Mouse (Mus musculus) G1E (cell line): ENCODE data around the gene Scaf4.

Source experiments
- CTCF ChIP-seq: IDR thresholded peaks from 2 replicates; pipeline ENCODE4 v1.5.1; 2012; ENCODE audit warnings: low read depth, low read length, inconsistent platforms, mixed read lengths
- GATA1 ChIP-seq: IDR thresholded peaks from 2 replicates; pipeline ENCODE4 v1.6.1; 2012; ENCODE audit warnings: borderline replicate concordance, low read length, inconsistent platforms, mixed read lengths
- GATA2 ChIP-seq: IDR thresholded peaks from 2 replicates; pipeline ENCODE4 v1.6.1; 2012; ENCODE audit warnings: low read depth, low read length, inconsistent platforms, borderline replicate concordance
- POLR2AphosphoS5 ChIP-seq: IDR thresholded peaks from 2 replicates; pipeline ENCODE4 v1.6.1; 2012; ENCODE audit warnings: low read depth, low read length, inconsistent platforms; ENCODE audit not compliant: insufficient replicate concordance
- TAL1 ChIP-seq: conservative IDR thresholded peaks from 2 replicates; pipeline ENCODE4 v1.6.1; 2012; ENCODE audit warnings: low read depth, low read length, inconsistent platforms, mixed read lengths

GRCm38 (mm10) chr16:90208996-90209395 lies 75.3 kb downstream of the Scaf4 start:
- TF ChIP-seq GATA1 (no peak), CTCF (no peak), POLR2AphosphoS5 (no peak), TAL1 (no peak), GATA2 (no peak)
